Mouse (Mus musculus): Measurements from ENCODE around the gene Tex2. TPM values are rescaled to one million over a fixed set of nuclear protein-coding genes. Genes with fewer than 3 reads are reported as not detected.
"Not testable (repeated sequence)": the region's sequence is repeated elsewhere in the genome, so short reads cannot be mapped to it uniquely, and the experiment has no call there.

Gene Tex2
- total RNA-seq, 2 experiments from 2014 or later: 70.3 to 76.1 TPM

GRCm38 (mm10) chr11:106623629-106624028 is 10.4 kb upstream of the Tex2 start:
- intact Hi-C loops (cut with DNase I): no loop called here
- no peak for DNase-seq

- DNase-seq: no peak
- intact Hi-C loops (cut with DNase I): no loop called here
Observed at GRCm38 (mm10) chr11:106622056-106622455, 8.8 kb upstream of the Tex2 start.

GRCm38 (mm10) chr11:106618768-106619167 is 5.5 kb upstream of the Tex2 start:
- intact Hi-C loops (cut with DNase I); DNase-seq: not testable (repeated sequence)

- DNase-seq: no peak
- intact Hi-C loops (cut with DNase I): no loop called here
Observed at GRCm38 (mm10) chr11:106617821-106618580, 4.8 kb upstream of the Tex2 start.

GRCm38 (mm10) chr11:106615561-106615960 is 2.3 kb upstream of the Tex2 start:
- no peak for DNase-seq
- intact Hi-C loops (cut with DNase I): no loop called here

GRCm38 (mm10) chr11:106614339-106614645 is 1.1 kb upstream of the Tex2 start:
- no peak for DNase-seq
- intact Hi-C loops (cut with DNase I): loop anchor here (5.0 kb wide), 1 partner anchor 102 kb away; no protein-coding TSS in a partner anchor

- no peak for DNase-seq
- intact Hi-C loops (cut with DNase I): loop anchor here (5.0 kb wide), 1 partner anchor 101 kb away; no protein-coding TSS in a partner anchor
Observed at GRCm38 (mm10) chr11:106613638-106614338, 565 bp upstream of the Tex2 start.

- DNase-seq: peak; percentile 36
- intact Hi-C loops (cut with DNase I): loop anchor here (5.0 kb wide), 1 partner anchor 100 kb away; no protein-coding TSS in a partner anchor
Observed at GRCm38 (mm10) chr11:106612209-106612960, 838 bp downstream of the Tex2 start.

GRCm38 (mm10) chr11:106609731-106610130 is 3.5 kb downstream of the Tex2 start:
- intact Hi-C loops (cut with DNase I): loop anchor here (5.0 kb wide), 1 partner anchor 97 kb away; no protein-coding TSS in a partner anchor
- DNase-seq: no peak

- no peak for DNase-seq
- intact Hi-C loops (cut with DNase I): no loop called here
Observed at GRCm38 (mm10) chr11:106607316-106607715, 5.9 kb downstream of the Tex2 start.

- DNase-seq: no peak
- intact Hi-C loops (cut with DNase I): no loop called here
Observed at GRCm38 (mm10) chr11:106606042-106606441, 7.2 kb downstream of the Tex2 start.

GRCm38 (mm10) chr11:106603230-106603629 is 10.0 kb downstream of the Tex2 start:
- DNase-seq: no peak
- intact Hi-C loops (cut with DNase I): no loop called here

GRCm38 (mm10) chr11:106600124-106600523 is 13.1 kb downstream of the Tex2 start:
- no peak for DNase-seq
- intact Hi-C loops (cut with DNase I): no loop called here

GRCm38 (mm10) chr11:106599345-106599744 is 13.9 kb downstream of the Tex2 start:
- no peak for DNase-seq
- intact Hi-C loops (cut with DNase I): no loop called here

GRCm38 (mm10) chr11:106598339-106598738 is 14.9 kb downstream of the Tex2 start:
- intact Hi-C loops (cut with DNase I): no loop called here
- DNase-seq: no peak

GRCm38 (mm10) chr11:106597737-106598330 is 15.4 kb downstream of the Tex2 start:
- intact Hi-C loops (cut with DNase I): no loop called here
- DNase-seq: no peak

GRCm38 (mm10) chr11:106591183-106591582 is 22.0 kb downstream of the Tex2 start:
- intact Hi-C loops (cut with DNase I): no loop called here
- DNase-seq: no peak

- intact Hi-C loops (cut with DNase I): no loop called here
- no peak for DNase-seq
Observed at GRCm38 (mm10) chr11:106590143-106590542, 23.1 kb downstream of the Tex2 start.

GRCm38 (mm10) chr11:106588781-106589180 is 24.4 kb downstream of the Tex2 start:
- intact Hi-C loops (cut with DNase I): no loop called here
- no peak for DNase-seq

- intact Hi-C loops (cut with DNase I): no loop called here
Observed at GRCm38 (mm10) chr11:106587786-106588519, 25.3 kb downstream of the Tex2 start.

More at GRCm38 (mm10) chr11:106587786-106588519, 25.3 kb downstream of the Tex2 start:
- no peak for DNase-seq
